ENCODE assay signal across 11 mouse cellular contexts in the genomic region with DNA sequence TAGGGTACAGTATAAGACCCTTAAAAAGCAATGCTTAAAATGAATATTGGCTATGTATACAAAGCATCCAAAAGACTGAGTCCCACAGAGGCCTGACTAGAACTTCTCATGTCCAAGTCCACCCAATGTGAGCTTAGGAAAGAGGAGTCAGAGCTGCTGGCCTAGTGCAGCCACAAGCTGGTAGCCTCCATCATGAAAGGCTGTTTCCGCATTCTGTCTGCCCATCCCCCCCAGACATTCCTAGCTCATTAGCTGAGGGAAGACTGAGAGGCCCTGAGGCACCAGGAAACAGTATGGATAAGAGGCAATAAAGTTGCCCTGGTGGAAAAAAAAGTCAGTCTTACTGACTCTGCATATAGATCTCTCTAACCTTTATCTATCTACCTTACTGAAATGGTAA. TPM values are rescaled to one million over a fixed set of nuclear protein-coding genes. Genes with fewer than 3 reads are reported as not detected.
DNase-seq lines count a peak whose midpoint lies in the region; ATAC-seq lines count a peak whose summit lies in the region.
"Had no signal": no experiment of that assay in that cellular context is flagged by ENCODE, and none has a peak within 500 bp of the region (broad histone marks: within the 10 kb centered on the region; RNA-seq: fewer than 3 reads in every experiment).

No protein-coding gene starts in this region.

- H3K36me3 ChIP-seq in heart, embryonic 15.5 days = peaks cover 35% of the 10 kb centered on the region
- H3K36me3 ChIP-seq: hindbrain, embryonic 12.5 days had no signal

- H3K4me2 ChIP-seq in heart, embryonic 15.5 days = peak overlapping the region; percentile 23; the same call in 1 of the 2 replicates
- H3K4me2 ChIP-seq: hindbrain, embryonic 12.5 days; liver, embryonic 11.5 days; stomach, embryonic 15.5 days had no signal

- no peak for DNase-seq in heart, postnatal 25 days (ENCODE audit: low spot score)
- peak; percentile 27 for DNase-seq in thymus, postnatal 14 days
- no peak for DNase-seq in thymus, postnatal 10 days (ENCODE audit: low spot score in 2 of 2)
- peak; percentile 74 for DNase-seq in forelimb bud, embryonic 11.5 days (ENCODE audit: low read depth, low spot score)
- DNase-seq in right cerebral cortex, postnatal 36 days (ENCODE audit: low spot score in 2 of 2) = no peak
- no peak for DNase-seq in adrenal gland, adult 2 months

- ATAC-seq in heart, embryonic 15.5 days (replicated peaks; ENCODE audit: insufficient number of reproducible peaks, insufficient read depth, low FRiP score, low read depth) = no peak
- no peak for ATAC-seq in erythroblast, adult 5-6 weeks (replicated peaks; ENCODE audit: low FRiP score, poor library complexity, severe bottlenecking)

- H3K4me3 ChIP-seq in heart, embryonic 15.5 days = no peak overlapping the region
- H3K4me3 ChIP-seq: hindbrain, embryonic 12.5 days; stomach, embryonic 15.5 days had no signal

- intact Hi-C loops in heart, postnatal 25 days (cut with DNase I) = no loop called here

- 16% methylated on average over 1 of the region's 1 CpGs for WGBS in heart, embryonic 15.5 days

- H3K27me3 ChIP-seq in heart, embryonic 15.5 days = no peaks in the 10 kb centered on the region
- H3K27me3 ChIP-seq: hindbrain, embryonic 12.5 days; stomach, embryonic 15.5 days had no signal

- no peaks in the 10 kb centered on the region for H3K9me3 ChIP-seq in heart, embryonic 15.5 days (replicated peaks)
- H3K9me3 ChIP-seq: hindbrain, embryonic 12.5 days; stomach, embryonic 15.5 days had no signal

- H3K9ac ChIP-seq in heart, embryonic 15.5 days = no peak overlapping the region
- H3K9ac ChIP-seq: hindbrain, embryonic 12.5 days; stomach, embryonic 15.5 days had no signal

- H3K27ac ChIP-seq in heart, embryonic 15.5 days = peak overlapping the region; percentile 50
- H3K27ac ChIP-seq: hindbrain, embryonic 12.5 days; stomach, embryonic 15.5 days had no signal

- peaks cover 51% of the 10 kb centered on the region for H3K4me1 ChIP-seq in heart, embryonic 15.5 days (replicated peaks)
- H3K4me1 ChIP-seq: hindbrain, embryonic 12.5 days; stomach, embryonic 15.5 days had no signal

RNA-seq across cellular contexts. Expression of gene Gyg, which starts 13.4 kb away (rescaled TPM):
- 463 and 501 TPM in 2 replicates for polyA plus RNA-seq in heart, embryonic 15.5 days (2015; fragmentation: Nextera tagmentation; extraction: Ambion mirVana)
- total RNA-seq in heart, postnatal 25 days (2021) = 100 to 1,000 TPM; 145 to 158 TPM
- 100 to 1,000 TPM in 1 of 2 experiments, 10 to 100 TPM in 1; 93.1 to 152 TPM for total RNA-seq in adrenal gland, adult 2 months (2021)
- polyA plus RNA-seq in adrenal gland, adult 2 months (2012; rRNA removed) = 29.2 and 30.3 TPM in 2 replicates
- total RNA-seq in erythroblast, adult 5-6 weeks (2015; ENCODE audit: low replicate concordance) = 42.5 and 48.1 TPM in 2 replicates
- total RNA-seq in erythroblast, adult 5-6 weeks (2017; ENCODE audit: low replicate concordance) = 13.7 and 15.5 TPM in 2 replicates

Comparison
In these comparisons a context has a peak if more than half of its experiments do, and no peak if none do; other contexts are left out.
1. DNase-seq: peak in thymus, postnatal 14 days (single experiment) and forelimb bud, embryonic 11.5 days (single experiment); none in heart, postnatal 25 days (single experiment), thymus, postnatal 10 days (0 of 2), right cerebral cortex, postnatal 36 days (0 of 2) and adrenal gland, adult 2 months (single experiment).